Mouse (Mus musculus) cerebellum, adult 9-11 months (tissue): ENCODE measurements at regions not wholly inside any gene's neighbourhood (a gene's known extent, or its start where the extent isn't known, plus 50 kb on each side); places are given as distances from the start of the nearest gene placed in this dataset.

Experiments
- DNase-seq: peaks from one replicate; pipeline ENCODE4 v3.0.0; 2022

- DNase-seq = no peak
Observed at GRCm38 (mm10) chr4:48725660-48726348, 62.5 kb downstream of the Cavin4 start.

DNA sequence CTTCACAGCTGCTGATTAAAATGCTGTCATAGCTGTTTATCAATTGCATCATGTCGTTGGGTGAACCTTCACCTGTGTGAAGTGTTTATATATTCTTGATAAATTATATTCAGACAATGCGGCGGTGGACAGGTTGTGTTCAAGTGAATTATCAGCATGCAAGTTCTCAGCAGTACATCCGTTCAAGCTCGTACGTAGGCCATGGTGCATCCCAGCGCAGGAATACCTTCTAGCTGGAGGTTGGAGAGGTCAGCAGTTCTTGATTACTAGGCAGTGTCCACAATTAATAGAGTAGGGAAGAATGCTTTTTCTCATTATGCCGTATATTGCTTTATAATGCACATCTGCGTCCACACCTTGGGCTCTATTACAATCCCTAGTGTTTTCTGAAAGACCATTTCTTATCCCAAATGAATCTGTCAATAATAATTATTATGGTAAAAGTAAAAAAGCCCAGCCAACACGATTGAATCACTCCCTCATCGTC, 63.1 kb downstream of the Cavin4 start:
- no peak for DNase-seq

DNA sequence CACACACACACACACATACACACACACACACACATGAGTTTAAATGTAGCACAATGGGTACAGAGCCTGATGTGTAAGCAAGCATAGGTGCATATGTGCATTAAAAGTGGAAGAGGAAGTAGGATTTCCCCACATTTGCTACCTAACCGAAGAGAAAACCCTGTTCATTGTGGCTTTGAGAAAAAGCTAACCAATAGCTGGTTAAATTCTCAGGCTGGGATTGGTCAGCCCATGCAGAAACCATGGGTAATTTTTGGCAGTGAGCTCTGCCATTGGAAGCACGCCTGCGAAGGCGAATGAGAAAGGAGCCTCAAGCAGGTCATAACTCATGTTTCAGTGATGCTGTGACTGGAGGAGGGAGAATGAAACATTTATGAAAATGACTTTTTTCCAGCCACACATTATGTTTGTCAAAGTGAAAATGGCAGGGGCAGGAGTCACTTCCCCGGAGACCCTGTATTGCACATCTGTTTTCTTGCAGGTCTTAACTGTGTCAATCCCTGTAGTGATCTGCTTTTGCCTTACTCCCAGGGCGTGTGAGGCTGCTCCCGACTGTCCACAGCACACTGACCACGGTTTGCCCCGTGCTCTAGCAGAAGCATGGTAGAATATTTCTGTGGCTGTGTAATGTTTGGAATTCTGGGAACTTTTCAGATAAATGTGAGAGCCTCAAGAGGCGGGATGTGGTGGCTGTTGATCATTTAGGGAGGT, 71.7 kb downstream of the Cavin4 start:
- no peak for DNase-seq

- DNase-seq = no peak
Observed at GRCm38 (mm10) chr4:48746237-48746636, 82.9 kb downstream of the Cavin4 start.

GRCm38 (mm10) chr4:48749566-48749965, 86.3 kb downstream of the Cavin4 start:
- no peak for DNase-seq

- no peak for DNase-seq
Observed at GRCm38 (mm10) chr4:48750087-48750486, 86.8 kb downstream of the Cavin4 start.

DNA sequence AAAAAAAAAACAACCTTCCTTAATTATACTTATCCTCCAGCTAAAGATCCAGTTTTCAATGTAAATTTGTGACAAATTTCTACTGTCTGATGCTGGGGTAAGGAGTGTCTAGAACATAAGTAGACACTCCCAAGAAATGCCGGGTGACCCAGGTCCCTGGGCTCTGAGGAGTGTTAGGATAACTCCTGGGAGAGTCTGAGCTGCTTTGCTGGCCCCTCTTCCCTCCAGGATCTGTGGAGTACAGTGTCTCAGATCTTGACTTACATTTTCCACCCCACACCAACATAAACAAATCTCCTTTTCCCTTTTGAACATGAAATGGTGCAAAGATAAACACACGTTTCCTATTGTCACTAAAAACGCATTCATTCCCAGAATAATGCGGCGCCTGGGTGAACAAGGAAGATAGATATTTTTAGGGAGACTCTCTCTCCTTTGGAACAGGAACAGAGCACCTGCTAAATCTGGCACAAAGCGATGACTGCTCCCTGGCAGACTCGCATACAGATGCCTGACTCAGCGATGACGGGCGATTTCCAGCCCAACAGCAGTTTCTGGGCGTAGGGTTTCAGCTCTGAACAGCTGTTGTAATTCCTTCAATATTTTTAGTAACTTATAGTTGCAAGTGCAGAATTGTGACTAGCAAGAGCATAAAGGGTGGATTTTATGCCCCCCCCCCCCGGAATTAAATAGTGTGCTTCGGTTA, 91.3 kb downstream of the Cavin4 start:
- peak; percentile 10 for DNase-seq

DNA sequence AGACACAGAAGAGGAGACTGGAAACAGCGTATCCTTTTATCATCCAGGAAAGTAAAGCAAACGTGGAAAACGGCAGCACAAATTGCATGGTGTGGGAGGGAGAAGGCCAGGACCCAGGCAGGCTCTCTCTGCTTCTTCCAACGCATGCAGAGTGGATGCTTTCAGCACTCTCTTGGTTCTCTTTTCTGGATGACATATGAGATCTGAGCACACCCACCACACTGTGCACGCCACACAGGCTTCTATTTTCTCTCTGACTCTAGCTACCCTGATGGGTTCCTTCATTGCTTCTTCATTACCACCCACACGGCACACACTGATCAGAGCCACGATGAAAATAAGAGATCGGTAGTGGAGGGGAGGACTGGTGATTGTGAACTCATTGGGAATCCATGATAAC, 97.3 kb downstream of the Cavin4 start:
- no peak for DNase-seq

DNA sequence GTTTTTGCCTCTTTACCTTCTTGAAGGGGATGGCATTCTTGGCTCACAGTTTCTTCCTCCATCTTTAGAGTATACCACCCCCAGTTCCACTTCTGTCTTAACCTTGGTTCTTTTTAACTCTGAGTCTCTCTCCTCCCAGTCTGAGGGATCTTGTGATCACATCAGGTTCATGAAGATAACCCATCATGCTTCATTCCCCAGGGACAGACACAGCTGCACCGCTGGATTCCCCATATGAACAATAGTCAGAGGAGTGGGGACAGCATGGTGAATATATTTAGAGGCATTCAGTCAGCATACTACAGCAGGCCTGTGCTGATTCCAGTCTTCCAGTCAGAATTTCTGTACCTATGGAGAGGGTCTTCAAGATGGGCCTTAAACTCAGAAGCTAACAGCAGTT, 103.1 kb downstream of the Cavin4 start:
- no peak for DNase-seq

DNA sequence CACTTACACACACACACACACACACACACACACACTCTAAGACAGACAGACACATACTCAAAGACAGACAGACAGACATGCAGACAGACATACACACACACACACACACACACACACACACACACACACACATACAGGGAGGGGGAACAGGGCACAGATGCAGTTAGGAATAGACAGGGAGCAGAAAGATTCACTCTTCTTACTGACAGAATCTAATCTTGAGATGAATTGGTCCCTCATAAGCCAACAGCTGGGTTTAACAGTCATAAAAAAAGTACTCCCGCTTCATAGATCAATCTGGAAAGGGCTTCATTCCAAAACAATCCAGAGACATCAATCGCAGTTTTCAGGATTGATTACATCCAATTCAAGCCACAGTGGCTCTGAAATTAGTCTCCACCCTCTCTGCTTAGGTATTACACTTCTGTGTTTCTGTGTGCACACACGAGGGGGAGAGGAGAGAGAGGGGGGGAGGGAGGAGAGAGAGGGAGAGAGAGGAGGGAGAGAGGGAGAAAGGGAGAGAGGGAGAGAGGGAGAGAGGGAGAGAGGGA, 107.2 kb downstream of the Cavin4 start:
- no peak for DNase-seq

DNA sequence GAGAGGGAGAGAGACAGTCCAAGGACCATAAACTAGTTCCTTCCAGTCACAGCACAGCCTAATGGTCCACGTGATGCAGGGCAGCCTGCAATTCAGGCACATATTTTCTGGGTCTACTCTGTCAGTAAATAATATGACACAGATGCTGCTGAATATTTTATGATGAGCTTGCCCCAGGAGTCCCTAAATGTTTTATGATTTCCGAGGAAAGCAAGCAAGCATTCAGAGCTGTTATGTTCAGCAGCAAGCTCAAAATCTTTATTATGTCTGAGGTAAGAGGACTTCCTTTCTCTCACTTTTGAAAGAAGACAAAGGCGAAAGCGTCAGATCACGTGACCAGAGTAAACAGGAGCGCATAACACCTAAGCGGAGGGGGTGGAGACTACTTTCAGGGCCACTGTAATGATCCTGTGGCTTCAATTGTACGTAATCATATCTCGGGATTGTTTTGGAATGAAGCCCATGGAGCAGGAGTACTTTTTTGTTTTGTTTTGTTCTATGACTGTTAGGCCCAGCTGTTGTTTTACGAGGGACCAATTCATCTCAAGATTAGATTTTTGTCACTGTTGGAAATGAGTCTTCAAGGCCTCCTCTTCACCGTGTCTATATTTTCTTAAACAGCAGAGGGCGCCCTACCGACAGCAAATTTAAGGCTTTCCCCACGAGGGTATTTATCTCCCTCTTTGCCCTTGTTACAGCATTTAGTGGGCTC, 107.8 kb downstream of the Cavin4 start:
- peak; percentile 7 for DNase-seq

DNA sequence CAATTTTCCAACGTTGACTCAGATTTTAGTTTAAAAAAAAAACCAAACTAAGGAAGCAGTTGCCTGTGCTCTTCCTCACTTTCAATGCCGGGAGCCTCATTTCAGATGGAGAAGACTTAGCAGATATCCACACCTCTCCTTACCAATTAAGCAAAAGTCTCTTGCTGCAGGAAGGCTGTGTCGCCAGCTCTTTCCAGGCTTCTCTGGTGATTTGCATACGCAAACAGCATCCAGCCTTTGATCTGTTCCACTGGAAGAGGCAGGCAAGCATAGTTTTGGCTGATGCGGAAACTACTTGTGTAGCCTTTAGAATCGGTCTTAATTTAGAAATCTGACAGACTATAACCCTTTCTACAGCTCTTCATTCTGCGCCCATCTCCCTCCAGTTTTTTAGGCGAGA, 108.5 kb downstream of the Cavin4 start:
- no peak for DNase-seq

DNA sequence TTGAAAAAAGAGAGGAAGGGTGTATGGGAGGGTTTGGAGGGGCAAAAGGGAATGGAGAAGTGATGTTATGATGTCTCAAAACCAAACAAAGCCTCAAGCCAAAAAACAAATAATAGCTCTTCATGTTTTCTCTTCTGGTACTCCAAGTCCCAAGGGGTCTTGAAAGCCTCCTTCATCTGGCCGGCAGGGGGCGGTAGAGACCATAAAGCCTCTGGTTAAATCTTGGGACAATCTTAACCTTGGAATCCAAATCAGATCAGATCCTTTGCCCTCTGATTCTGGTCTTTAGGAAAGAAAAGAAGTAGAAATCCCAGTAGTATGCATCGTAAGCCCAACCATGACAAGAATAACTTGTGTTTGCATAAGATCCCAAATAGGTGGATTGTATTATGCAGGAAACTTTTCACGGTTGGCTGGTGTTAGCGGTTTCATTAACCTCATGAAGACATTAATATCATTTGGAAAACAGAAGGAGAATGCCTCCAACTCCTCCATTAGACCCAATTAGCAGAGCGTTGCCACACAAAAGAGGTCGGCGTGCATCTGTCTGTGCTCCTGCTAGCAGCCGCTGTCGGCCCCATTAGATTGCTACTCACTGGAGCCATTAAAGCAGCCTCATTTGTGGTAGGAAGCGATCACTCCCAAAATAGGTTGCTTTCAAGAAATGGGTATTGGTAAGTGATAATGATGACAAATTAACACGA, 116.0 kb downstream of the Cavin4 start:
- peak; percentile 20 for DNase-seq

DNA sequence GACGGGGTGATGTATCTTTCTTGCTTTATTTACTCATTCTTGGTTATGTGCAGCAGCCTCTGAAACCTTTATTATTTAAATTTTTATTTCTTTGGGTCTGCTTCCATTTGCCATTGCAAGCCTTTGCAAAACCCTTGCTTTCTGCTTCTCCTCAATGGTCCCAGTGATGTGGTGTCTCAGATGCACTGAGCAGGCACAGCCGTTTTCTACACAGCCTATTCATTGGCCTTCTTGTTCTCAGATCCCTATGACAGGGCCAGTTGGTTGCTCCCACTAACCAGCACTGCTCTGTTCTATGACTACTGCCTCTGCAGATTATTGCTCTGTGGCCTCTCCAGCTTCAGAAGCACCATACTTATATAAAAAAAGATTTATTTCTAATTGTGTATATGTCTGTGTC, 116.6 kb downstream of the Cavin4 start:
- no peak for DNase-seq

DNA sequence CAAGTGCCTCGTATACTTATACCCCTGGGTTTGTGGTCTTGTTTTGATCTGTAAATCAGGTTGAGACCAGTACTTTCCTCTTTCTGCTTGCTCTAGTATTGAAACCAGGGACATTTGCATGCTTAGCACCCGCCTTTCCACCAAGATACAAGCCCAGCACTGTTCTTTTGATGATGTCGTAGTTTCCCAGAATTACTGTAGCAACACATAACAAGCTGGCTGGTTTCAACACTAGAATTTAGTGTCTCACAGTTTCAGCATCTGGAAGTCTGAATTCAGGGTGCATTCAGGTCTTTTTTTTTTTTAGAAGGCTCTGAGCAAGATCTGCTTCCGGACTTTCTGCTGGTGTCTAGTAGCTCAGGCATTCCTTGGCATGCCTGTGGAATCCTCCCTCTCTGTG, 117.8 kb downstream of the Cavin4 start:
- no peak for DNase-seq

GRCm38 (mm10) chr4:48782686-48783085, 119.4 kb downstream of the Cavin4 start:
- no peak for DNase-seq

DNA sequence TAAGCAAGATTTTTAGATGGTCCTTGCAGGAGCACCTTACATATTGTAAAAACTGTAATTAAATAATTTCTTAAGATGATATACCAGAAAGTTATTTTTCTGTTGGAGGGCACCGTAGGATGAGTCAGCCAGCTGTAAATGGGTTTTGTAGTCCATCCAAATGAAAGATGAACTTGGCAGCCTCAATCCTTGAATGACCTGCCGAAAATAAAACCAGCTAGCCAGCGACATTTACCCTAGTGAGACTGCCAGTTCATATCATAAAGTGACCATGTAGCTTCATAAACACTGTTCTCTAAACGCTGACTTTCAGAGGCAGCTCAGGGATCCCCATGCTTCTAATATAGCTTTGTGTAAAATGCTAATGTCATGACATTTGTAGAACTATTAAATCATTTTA, 127.8 kb downstream of the Cavin4 start:
- no peak for DNase-seq

DNA sequence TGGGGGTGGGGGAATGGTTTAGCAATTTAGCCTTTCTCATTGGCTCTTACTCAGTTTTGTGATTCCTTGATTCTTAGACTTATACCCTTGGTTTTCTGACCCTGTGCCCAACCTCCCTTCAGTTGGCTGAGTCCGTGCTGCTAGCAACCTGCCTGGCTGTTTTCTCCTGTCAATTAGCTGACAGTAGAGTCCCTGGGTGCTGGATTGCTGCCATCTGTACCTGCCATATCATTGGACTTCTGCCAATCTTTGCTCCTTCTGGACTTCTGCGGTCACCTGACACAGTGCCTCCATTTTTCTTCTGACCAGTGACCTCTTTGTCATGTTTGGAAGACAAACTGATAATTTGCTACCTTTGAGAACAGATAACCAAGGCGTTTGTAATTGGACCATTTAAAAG, 140.5 kb downstream of the Cavin4 start:
- DNase-seq = no peak

- DNase-seq = no peak
Observed at GRCm38 (mm10) chr4:48808571-48808970, 145.3 kb downstream of the Cavin4 start.

GRCm38 (mm10) chr4:48833718-48834117, 170.4 kb downstream of the Cavin4 start:
- no peak for DNase-seq

- DNase-seq = peak; percentile 9
Observed at GRCm38 (mm10) chr4:48842777-48843214, 179.5 kb downstream of the Cavin4 start.

- peak; percentile 58 for DNase-seq
Observed at GRCm38 (mm10) chr4:48871105-48871504, 188.0 kb upstream of the Plppr1 start.
